Mouse (Mus musculus) heart, adult 2 months (tissue): Measurements from ENCODE around the gene Ktn1. TPM values are rescaled to one million over a fixed set of nuclear protein-coding genes. Genes with fewer than 3 reads are reported as not detected.
A peak's percentile ranks its signal among the peaks of the same experiment; 100 is the strongest.

ENCODE experiments used
- DNase-seq, 2 experiments: peaks; one replicate each; pipeline ENCODE4 v3.0.0; 2021
- H3K27ac ChIP-seq: fragments of 200-600 bp; 2 replicates; pipeline ENCODE4 v1.8.1; 2022
- H3K27me3 ChIP-seq: fragments of 200-500 bp; 2 replicates; pipeline ENCODE4 v1.6.1; 2012; ENCODE audit warnings: mild to moderate bottlenecking, low read length, inconsistent platforms, mixed read lengths; ENCODE audit not compliant: control insufficient read depth, insufficient read depth
- H3K36me3 ChIP-seq: fragments of 200-500 bp; 2 replicates; pipeline ENCODE4 v1.6.1; 2012; ENCODE audit warnings: low read length, inconsistent platforms; ENCODE audit not compliant: control insufficient read depth, insufficient read depth
- H3K4me1 ChIP-seq: fragments of 200-500 bp; 2 replicates; pipeline ENCODE4 v1.6.1; 2011; ENCODE audit warnings: low read length; ENCODE audit not compliant: control insufficient read depth, insufficient read depth
- H3K4me3 ChIP-seq: fragments of 200-600 bp; 2 replicates; pipeline ENCODE4 v1.8.1; 2022
- H3K79me2 ChIP-seq: fragments of 200-500 bp; replicated peaks from 2 replicates; pipeline ENCODE4 v1.6.1; 2012; ENCODE audit warnings: mild to moderate bottlenecking, inconsistent platforms, low read length, moderate library complexity, mixed read lengths; ENCODE audit not compliant: control insufficient read depth, insufficient read depth
- H3K9ac ChIP-seq: fragments of 200-500 bp; 2 replicates; pipeline ENCODE4 v1.6.1; 2012; ENCODE audit warnings: low read depth, mild to moderate bottlenecking, control low read depth, inconsistent platforms, low read length, mixed read lengths
- CTCF ChIP-seq: fragments of 200-600 bp; IDR thresholded peaks from 2 replicates; pipeline ENCODE4 v1.8.1; 2022; ENCODE audit warnings: antibody characterized with exemption, mild to moderate bottlenecking, moderate library complexity
- EP300 ChIP-seq: fragments of 200-500 bp; IDR thresholded peaks from 2 replicates; pipeline ENCODE4 v1.6.1; 2011; ENCODE audit warnings: low read depth, low read length, control low read depth; ENCODE audit not compliant: insufficient read depth
- POLR2A ChIP-seq: fragments of 200-500 bp; IDR thresholded peaks from 2 replicates; pipeline ENCODE4 v1.6.1; 2011; ENCODE audit warnings: mild to moderate bottlenecking, low read depth, low read length, control low read depth; ENCODE audit not compliant: insufficient read depth
- WGBS: fragments of 180-500 bp; shearing (Covaris S2); methylation state at CpG from one replicate; pipeline ENCODE4 v1.1.7; 2018; 5-methylcytosine and 5-hydroxymethylcytosine counted together
- intact Hi-C: fragments of 180-260 bp; cut with DNase I; formaldehyde crosslinking; loops from one replicate; pipeline ENCODE4 v1.15.1; 2025
- polyA plus RNA-seq: library from polyadenylated mRNA; depleted of rRNA; stranded (reverse); fragments of >200 nt; gene quantifications from 2 replicates; pipeline ENCODE4 v1.2.3, GENCODE M21; 2012
- total RNA-seq, 2 experiments: library from RNA; stranded (reverse); gene quantifications; 2 replicates each; pipeline ENCODE4 v1.2.3; 2021

Gene Ktn1
- total and polyA plus RNA-seq, 3 experiments, result 15.9 to 220 (median 195) TPM

GRCm38 (mm10) chr14:47740316-47740996, 92.2 kb downstream of the Ktn1 start:
- Histone ChIP-seq H3K27me3 (no peaks in the 10 kb centered on the region), H3K27ac (no peak overlapping the region), H3K36me3 (peaks cover 4% of the 10 kb centered on the region), H3K4me1 (peaks cover 1% of the 10 kb centered on the region; the same call in 1 of the 2 replicates), H3K79me2 (no peaks in the 10 kb centered on the region), H3K9ac (no peak overlapping the region), H3K4me3 (no peak overlapping the region)
- 82% methylated on average over 5 of the region's 5 CpGs for WGBS
- intact Hi-C loops, result no loop called here
- DNase-seq, result no peak
- TF ChIP-seq EP300 (no peak), CTCF (no peak), POLR2A (no peak)

- no peak for TF ChIP-seq POLR2A
- TF ChIP-seq CTCF, result no peak
- no peak for TF ChIP-seq EP300
- Histone ChIP-seq H3K36me3 (peaks cover 4% of the 10 kb centered on the region), H3K27ac (no peak overlapping the region), H3K4me1 (peaks cover 1% of the 10 kb centered on the region; the same call in 1 of the 2 replicates), H3K79me2 (no peaks in the 10 kb centered on the region), H3K4me3 (no peak overlapping the region), H3K9ac (no peak overlapping the region), H3K27me3 (no peaks in the 10 kb centered on the region)
- no peak for DNase-seq
- 90% methylated on average over 2 of the region's 2 CpGs for WGBS
- intact Hi-C loops, result no loop called here
Observed at GRCm38 (mm10) chr14:47741046-47741445, 92.8 kb downstream of the Ktn1 start.

- intact Hi-C loops, result no loop called here
- Histone ChIP-seq H3K9ac (no peak overlapping the region), H3K27me3 (no peaks in the 10 kb centered on the region), H3K27ac (no peak overlapping the region), H3K79me2 (no peaks in the 10 kb centered on the region), H3K4me3 (no peak overlapping the region), H3K36me3 (no peaks in the 10 kb centered on the region), H3K4me1 (peaks cover 6% of the 10 kb centered on the region)
- TF ChIP-seq CTCF, result peak; percentile 23
- no peak for TF ChIP-seq EP300
- no peak for TF ChIP-seq POLR2A
- no peak for DNase-seq
- 91% methylated on average over 7 of the region's 7 CpGs for WGBS
Observed at GRCm38 (mm10) chr14:47742674-47743073, 94.4 kb downstream of the Ktn1 start.

- Histone ChIP-seq H3K36me3 (no peaks in the 10 kb centered on the region), H3K4me3 (no peak overlapping the region), H3K79me2 (no peaks in the 10 kb centered on the region), H3K27me3 (no peaks in the 10 kb centered on the region), H3K4me1 (peaks cover 11% of the 10 kb centered on the region), H3K9ac (no peak overlapping the region), H3K27ac (no peak overlapping the region)
- 50% methylated on average over 4 of the region's 4 CpGs for WGBS
- no peak for TF ChIP-seq POLR2A
- no peak for TF ChIP-seq CTCF
- no peak for TF ChIP-seq EP300
- DNase-seq, result no peak
- intact Hi-C loops, result no loop called here
Observed at GRCm38 (mm10) chr14:47745086-47745485, 96.8 kb downstream of the Ktn1 start.

- Histone ChIP-seq H3K27ac (peak overlapping the region; percentile 84), H3K27me3 (no peaks in the 10 kb centered on the region), H3K4me3 (no peak overlapping the region), H3K79me2 (no peaks in the 10 kb centered on the region), H3K4me1 (peaks cover 11% of the 10 kb centered on the region), H3K9ac (peak overlapping the region; percentile 27; the same call in 1 of the 2 replicates), H3K36me3 (no peaks in the 10 kb centered on the region)
- WGBS, result 9% methylated on average over 9 of the region's 9 CpGs
- TF ChIP-seq EP300, result peak; percentile 82
- TF ChIP-seq CTCF, result no peak
- TF ChIP-seq POLR2A, result no peak
- intact Hi-C loops, result no loop called here
- DNase-seq, result peak; percentile 55 to 78
Observed at GRCm38 (mm10) chr14:47747536-47747935, 99.3 kb downstream of the Ktn1 start.

- no peak for DNase-seq
- intact Hi-C loops, result no loop called here
- H3K79me2 ChIP-seq, result no peaks in the 10 kb centered on the region
- H3K27ac ChIP-seq, result no peak overlapping the region
- H3K9ac ChIP-seq, result no peak overlapping the region
- 85% methylated on average over 3 of the region's 3 CpGs for WGBS
- TF ChIP-seq CTCF (no peak), POLR2A (no peak), EP300 (no peak)
- no peaks in the 10 kb centered on the region for H3K36me3 ChIP-seq
- H3K4me3 ChIP-seq, result no peak overlapping the region
- H3K4me1 ChIP-seq, result peaks cover 11% of the 10 kb centered on the region
- H3K27me3 ChIP-seq, result no peaks in the 10 kb centered on the region
Observed at GRCm38 (mm10) chr14:47748714-47749113, 100.5 kb downstream of the Ktn1 start.
